In genomic region chr12:83497959-83498358, GRCm38 (mm10) we compare ENCODE assay signal across 2 mouse cellular contexts.
A peak's percentile ranks its signal among the peaks of the same experiment; 100 is the strongest.
TF ChIP-seq lines count a peak whose summit lies in the region.

No protein-coding gene starts in this region.

TF ChIP-seq in CH12.LX, 34 proteins besides CTCF, POLR2A, EP300 and RAD21:
- no peak for TF ChIP-seq RCOR1 (conservative IDR thresholded peaks at IDR 0.05; ENCODE audit: low read depth, low read length)
- TF ChIP-seq MYC (IDR thresholded peaks at IDR 0.05; ENCODE audit: low read depth, low read length): no peak
- no peak for TF ChIP-seq GABPA (IDR thresholded peaks at IDR 0.05; ENCODE audit: insufficient replicate concordance, low read depth, low read length)
- no peak for TF ChIP-seq JUN (IDR thresholded peaks at IDR 0.05; ENCODE audit: insufficient read depth, low read depth, low read length)
- TF ChIP-seq ZC3H11A (IDR thresholded peaks at IDR 0.05; ENCODE audit: low read depth, low read length): no peak
- no peak for TF ChIP-seq POLR2AphosphoS2 (IDR thresholded peaks at IDR 0.05; ENCODE audit: low read depth, low read length)
- TF ChIP-seq IRF4 (IDR thresholded peaks at IDR 0.05; ENCODE audit: low read depth, low read length): no peak
- no peak for TF ChIP-seq HCFC1 (IDR thresholded peaks at IDR 0.05; ENCODE audit: low read depth, low read length)
- TF ChIP-seq BHLHE40 (IDR thresholded peaks at IDR 0.05; ENCODE audit: low read depth, low read length): no peak
- TF ChIP-seq CHD1 (IDR thresholded peaks at IDR 0.05; ENCODE audit: low read depth, low read length): no peak
- no peak for TF ChIP-seq CHD2 (IDR thresholded peaks at IDR 0.05; ENCODE audit: low read length)
- no peak for TF ChIP-seq MAX (IDR thresholded peaks at IDR 0.05; ENCODE audit: low read length)
- no peak for TF ChIP-seq ZMIZ1 (IDR thresholded peaks at IDR 0.05; ENCODE audit: low read depth, low read length)
- TF ChIP-seq MEF2A (IDR thresholded peaks at IDR 0.05; ENCODE audit: borderline replicate concordance, low read depth, low read length): no peak
- TF ChIP-seq SIN3A (IDR thresholded peaks at IDR 0.05; ENCODE audit: low read length): no peak
- TF ChIP-seq USF1 (IDR thresholded peaks at IDR 0.05; ENCODE audit: low read depth, low read length): no peak

TF ChIP-seq in MEL, 35 proteins besides CTCF, POLR2A, EP300 and RAD21:
- TF ChIP-seq RCOR1 (IDR thresholded peaks at IDR 0.05; ENCODE audit: low read depth, low read length): no peak
- no peak for TF ChIP-seq TAL1 (IDR thresholded peaks at IDR 0.05; ENCODE audit: low read length)
- no peak for TF ChIP-seq SIN3A (IDR thresholded peaks at IDR 0.05; ENCODE audit: low read length)
- peak; percentile 51 for TF ChIP-seq SMC3 (IDR thresholded peaks at IDR 0.05; ENCODE audit: low read depth, low read length)
- no peak for TF ChIP-seq MYC (IDR thresholded peaks at IDR 0.05; ENCODE audit: low read depth, low read length)
- no peak for TF ChIP-seq TBP (IDR thresholded peaks at IDR 0.05; ENCODE audit: low read depth, low read length)
- TF ChIP-seq ZC3H11A (IDR thresholded peaks at IDR 0.05; ENCODE audit: low read depth, low read length): peak; percentile 25
